8 mouse cellular contexts compared by ENCODE assay signal in genomic region chr3:96240799-96241197, GRCm38 (mm10). TPM values are rescaled to one million over a fixed set of nuclear protein-coding genes. Genes with fewer than 3 reads are reported as not detected.
DNase-seq lines count a peak whose midpoint lies in the region; ATAC-seq and TF ChIP-seq lines count a peak whose summit lies in the region.

No protein-coding gene starts in this region.

- peak overlapping the region; percentile 21 for H3K4me3 ChIP-seq in heart, embryonic 11.5 days (ENCODE audit: low read depth, low read length)
- peak overlapping the region; percentile 35 for H3K4me3 ChIP-seq in ES-Bruce4 (ENCODE audit: low read depth, low read length)
- H3K4me3 ChIP-seq in heart, embryonic 16.5 days (ENCODE audit: low read length) = peak overlapping the region; percentile 12; the same call in 1 of the 2 replicates
- H3K4me3 ChIP-seq in liver, embryonic 16.5 days (ENCODE audit: low read depth, low read length) = peak overlapping the region; percentile 36

- TF ChIP-seq POLR2A in ES-Bruce4 (IDR thresholded peaks at IDR 0.05; ENCODE audit: insufficient read depth, low read length) = no peak

- no peaks in the 10 kb centered on the region for H3K9me3 ChIP-seq in heart, embryonic 11.5 days (replicated peaks; ENCODE audit: control insufficient read depth, low read length)
- no peaks in the 10 kb centered on the region for H3K9me3 ChIP-seq in ES-Bruce4 (replicated peaks; ENCODE audit: control insufficient read depth, insufficient read depth, low read length, poor library complexity, severe bottlenecking)
- no peaks in the 10 kb centered on the region for H3K9me3 ChIP-seq in heart, embryonic 16.5 days (replicated peaks; ENCODE audit: control insufficient read depth, low read length)
- H3K9me3 ChIP-seq in liver, embryonic 16.5 days (replicated peaks; ENCODE audit: control insufficient read depth, low read length) = no peaks in the 10 kb centered on the region

- H3K4me1 ChIP-seq in heart, embryonic 11.5 days (ENCODE audit: control insufficient read depth, insufficient read depth, low read length) = peaks cover 21% of the 10 kb centered on the region
- H3K4me1 ChIP-seq in ES-Bruce4 (ENCODE audit: control insufficient read depth, insufficient read depth, low read length) = no peaks in the 10 kb centered on the region
- H3K4me1 ChIP-seq in heart, embryonic 16.5 days (ENCODE audit: control insufficient read depth, insufficient read depth, low read length) = peaks cover 22% of the 10 kb centered on the region
- peaks cover 42% of the 10 kb centered on the region for H3K4me1 ChIP-seq in liver, embryonic 16.5 days (ENCODE audit: control insufficient read depth, low read depth, low read length)

- H3K27ac ChIP-seq in heart, embryonic 11.5 days (ENCODE audit: low read depth, low read length) = peak overlapping the region; percentile 87
- H3K27ac ChIP-seq in ES-Bruce4 (ENCODE audit: insufficient read depth, low read length) = 0 out of 2 replicates have a peak overlapping the region, but pooled peaks have one; percentile 67
- peak overlapping the region; percentile 87 for H3K27ac ChIP-seq in heart, embryonic 16.5 days (ENCODE audit: low read length)
- peak overlapping the region; percentile 91 for H3K27ac ChIP-seq in liver, embryonic 16.5 days (ENCODE audit: low read length)

- TF ChIP-seq CTCF in ES-Bruce4 (IDR thresholded peaks at IDR 0.05; ENCODE audit: low read depth, low read length) = no peak

- 79% methylated on average over 9 of the region's 9 CpGs for WGBS in heart, embryonic 11.5 days (ENCODE audit: insufficient replicate concordance)
- 79% methylated on average over 9 of the region's 9 CpGs for WGBS in heart, embryonic 16.5 days
- 76% methylated on average over 9 of the region's 9 CpGs for WGBS in liver, embryonic 16.5 days (ENCODE audit: insufficient replicate concordance)

- no peaks in the 10 kb centered on the region for H3K36me3 ChIP-seq in heart, embryonic 11.5 days (ENCODE audit: control insufficient read depth, insufficient read depth, low read length)
- H3K36me3 ChIP-seq in ES-Bruce4 (ENCODE audit: control insufficient read depth, insufficient read depth, low read length, poor library complexity, severe bottlenecking) = peaks cover 2% of the 10 kb centered on the region; the same call in 1 of the 2 replicates
- no peaks in the 10 kb centered on the region for H3K36me3 ChIP-seq in heart, embryonic 16.5 days (ENCODE audit: control insufficient read depth, insufficient read depth)
- H3K36me3 ChIP-seq in liver, embryonic 16.5 days (ENCODE audit: control insufficient read depth, insufficient read depth) = no peaks in the 10 kb centered on the region

- intact Hi-C loops in left cerebral cortex, postnatal 4 days (cut with DNase I) = no loop called here

- no peaks in the 10 kb centered on the region for H3K27me3 ChIP-seq in heart, embryonic 11.5 days (ENCODE audit: control insufficient read depth, insufficient read depth, low read length)
- no peaks in the 10 kb centered on the region for H3K27me3 ChIP-seq in ES-Bruce4 (ENCODE audit: control insufficient read depth, insufficient read depth, low read length, poor library complexity, severe bottlenecking)
- no peaks in the 10 kb centered on the region for H3K27me3 ChIP-seq in heart, embryonic 16.5 days (ENCODE audit: control insufficient read depth, insufficient read depth, low read length)
- H3K27me3 ChIP-seq in liver, embryonic 16.5 days (ENCODE audit: control insufficient read depth, insufficient read depth, low read depth, low read length) = no peaks in the 10 kb centered on the region

- H3K9ac ChIP-seq in heart, embryonic 11.5 days (ENCODE audit: low read depth, low read length) = peak overlapping the region; percentile 59; the same call in 1 of the 2 replicates
- peak overlapping the region; percentile 94 for H3K9ac ChIP-seq in ES-Bruce4 (ENCODE audit: low read depth, poor library complexity, severe bottlenecking)
- H3K9ac ChIP-seq in heart, embryonic 16.5 days (ENCODE audit: low read length) = peak overlapping the region; percentile 71
- H3K9ac ChIP-seq in liver, embryonic 16.5 days (ENCODE audit: low read depth, low read length) = peak overlapping the region; percentile 63

- TF ChIP-seq EP300 in ES-Bruce4 (IDR thresholded peaks at IDR 0.05; ENCODE audit: insufficient read depth, low read depth, low read length) = no peak

- no peak for ATAC-seq in heart, embryonic 11.5 days (replicated peaks; ENCODE audit: insufficient number of reproducible peaks, low FRiP score, low TSS enrichment)
- ATAC-seq in heart, embryonic 16.5 days (replicated peaks; ENCODE audit: extremely low read depth, insufficient read depth, low FRiP score) = no peak
- ATAC-seq in liver, embryonic 16.5 days (ENCODE audit: low read depth) = no peak
- no peak for ATAC-seq in CD4-positive, CD25-positive, alpha-beta regulatory T cell, adult 4 months

- H3K4me2 ChIP-seq in heart, embryonic 11.5 days = peak overlapping the region; percentile 54
- peak overlapping the region; percentile 57 for H3K4me2 ChIP-seq in heart, embryonic 16.5 days (ENCODE audit: low read depth, low read length)
- peak overlapping the region; percentile 63 for H3K4me2 ChIP-seq in liver, embryonic 16.5 days (ENCODE audit: low read depth, low read length)

- no peak for DNase-seq in heart, postnatal 4 days
- no peak for DNase-seq in adrenal gland, adult 18-20 months (ENCODE audit: low spot score in 2 of 2)
- DNase-seq in left cerebral cortex, postnatal 4 days = no peak

RNA-seq across cellular contexts. Expression of gene Hist2h2aa2, which starts 0.7 kb away (rescaled TPM):
- 17.2 and 27.4 TPM in 2 replicates for polyA plus RNA-seq in heart, embryonic 11.5 days (2014; fragmentation: Nextera tagmentation; extraction: Ambion mirVana)
- total RNA-seq in heart, postnatal 4 days (2021) = 1,000 to 10,000 TPM; 1,222 to 1,254 TPM
- 17.2 and 30.9 TPM in 2 replicates for polyA plus RNA-seq in ES-Bruce4 (2011; ENCODE audit: insufficient read depth, insufficient read length, low read depth, missing spikeins)
- 37.9 and 41.1 TPM in 2 replicates for polyA plus RNA-seq in heart, embryonic 16.5 days (2015; fragmentation: Nextera tagmentation; extraction: Ambion mirVana)
- polyA plus RNA-seq in liver, embryonic 16.5 days (2015; fragmentation: Nextera tagmentation; extraction: Ambion mirVana) = 77.1 and 92.2 TPM in 2 replicates
- polyA plus RNA-seq in CD4-positive, CD25-positive, alpha-beta regulatory T cell, adult 4 months (2017; shearing (Covaris generic)) = 10 to 100 TPM; 32.4 to 55.4 TPM
- total RNA-seq in adrenal gland, adult 18-20 months (2021) = 100 to 1,000 TPM; 358 to 442 TPM
- 100 to 1,000 TPM; 517 to 538 TPM for total RNA-seq in left cerebral cortex, postnatal 4 days (2021)

RNA-seq across cellular contexts. Expression of gene Hist2h3c2, which starts 1.9 kb away (rescaled TPM):
- polyA plus RNA-seq in heart, embryonic 11.5 days (2014; fragmentation: Nextera tagmentation; extraction: Ambion mirVana) = 1.8 and 2.6 TPM in 2 replicates
- total RNA-seq in heart, postnatal 4 days (2021) = 100 to 1,000 TPM; 209 to 211 TPM
- 23.1 and 41.5 TPM in 2 replicates for polyA plus RNA-seq in ES-Bruce4 (2011; ENCODE audit: insufficient read depth, insufficient read length, low read depth, missing spikeins)
- 2.7 and 3.8 TPM in 2 replicates for polyA plus RNA-seq in heart, embryonic 16.5 days (2015; fragmentation: Nextera tagmentation; extraction: Ambion mirVana)
- 9.2 and 9.8 TPM in 2 replicates for polyA plus RNA-seq in liver, embryonic 16.5 days (2015; fragmentation: Nextera tagmentation; extraction: Ambion mirVana)
- not detected for polyA plus RNA-seq in CD4-positive, CD25-positive, alpha-beta regulatory T cell, adult 4 months (2017; shearing (Covaris generic))
- total RNA-seq in adrenal gland, adult 18-20 months (2021) = 10 to 100 TPM; 17.4 to 18.8 TPM
- 10 to 100 TPM; 26.7 to 36.2 TPM for total RNA-seq in left cerebral cortex, postnatal 4 days (2021)

RNA-seq across cellular contexts. Expression of gene Hist2h2aa1, which starts 4.5 kb away (rescaled TPM):
- 7.9 and 13.4 TPM in 2 replicates for polyA plus RNA-seq in heart, embryonic 11.5 days (2014; fragmentation: Nextera tagmentation; extraction: Ambion mirVana)
- 10 to 100 TPM; 26.8 to 30.1 TPM for total RNA-seq in heart, postnatal 4 days (2021)
- polyA plus RNA-seq in ES-Bruce4 (2011; ENCODE audit: insufficient read depth, insufficient read length, low read depth, missing spikeins) = not detected in 2 replicates
- polyA plus RNA-seq in heart, embryonic 16.5 days (2015; fragmentation: Nextera tagmentation; extraction: Ambion mirVana) = 11.8 and 12.6 TPM in 2 replicates
- polyA plus RNA-seq in liver, embryonic 16.5 days (2015; fragmentation: Nextera tagmentation; extraction: Ambion mirVana) = 34.7 and 39.6 TPM in 2 replicates
- polyA plus RNA-seq in CD4-positive, CD25-positive, alpha-beta regulatory T cell, adult 4 months (2017; shearing (Covaris generic)) = 10 to 100 TPM in 1 of 2 experiments, not detected in 1; 21.7 TPM
- total RNA-seq in adrenal gland, adult 18-20 months (2021) = 1 to 10 TPM; 7.7 to 9.6 TPM
- 10 to 100 TPM in 1 of 2 experiments, 1 to 10 TPM in 1; 9.5 to 10.0 TPM for total RNA-seq in left cerebral cortex, postnatal 4 days (2021)

RNA-seq across cellular contexts. Expression of gene Hist2h3c1, which starts 5.7 kb away (rescaled TPM):
- polyA plus RNA-seq in heart, embryonic 11.5 days (2014; fragmentation: Nextera tagmentation; extraction: Ambion mirVana) = 0.66 and 1.2 TPM in 2 replicates
- total RNA-seq in heart, postnatal 4 days (2021) = under 1 TPM; 0.16 to 0.81 TPM
- polyA plus RNA-seq in ES-Bruce4 (2011; ENCODE audit: insufficient read depth, insufficient read length, low read depth, missing spikeins) = 1.3 and 3.0 TPM in 2 replicates
- polyA plus RNA-seq in heart, embryonic 16.5 days (2015; fragmentation: Nextera tagmentation; extraction: Ambion mirVana) = 0.76 and 1.2 TPM in 2 replicates
- 4.3 and 4.9 TPM in 2 replicates for polyA plus RNA-seq in liver, embryonic 16.5 days (2015; fragmentation: Nextera tagmentation; extraction: Ambion mirVana)
- polyA plus RNA-seq in CD4-positive, CD25-positive, alpha-beta regulatory T cell, adult 4 months (2017; shearing (Covaris generic)) = not detected
- not detected for total RNA-seq in adrenal gland, adult 18-20 months (2021)
- total RNA-seq in left cerebral cortex, postnatal 4 days (2021) = under 1 TPM in 1 of 2 experiments, not detected in 1; 0.90 TPM

RNA-seq across cellular contexts. Expression of gene Hist2h2be, which starts 19.9 kb away (rescaled TPM):
- polyA plus RNA-seq in heart, embryonic 11.5 days (2014; fragmentation: Nextera tagmentation; extraction: Ambion mirVana) = 3.3 and 5.4 TPM in 2 replicates
- 1 to 10 TPM; 5.7 to 5.8 TPM for total RNA-seq in heart, postnatal 4 days (2021)
- 1.3 and 2.0 TPM in 2 replicates for polyA plus RNA-seq in ES-Bruce4 (2011; ENCODE audit: insufficient read depth, insufficient read length, low read depth, missing spikeins)
- polyA plus RNA-seq in heart, embryonic 16.5 days (2015; fragmentation: Nextera tagmentation; extraction: Ambion mirVana) = 7.8 and 9.4 TPM in 2 replicates
- polyA plus RNA-seq in liver, embryonic 16.5 days (2015; fragmentation: Nextera tagmentation; extraction: Ambion mirVana) = 7.2 and 8.7 TPM in 2 replicates
- polyA plus RNA-seq in CD4-positive, CD25-positive, alpha-beta regulatory T cell, adult 4 months (2017; shearing (Covaris generic)) = 1 to 10 TPM; 1.6 to 2.6 TPM
- total RNA-seq in adrenal gland, adult 18-20 months (2021) = 10 to 100 TPM; 17.3 to 19.9 TPM
- 1 to 10 TPM; 4.6 to 5.2 TPM for total RNA-seq in left cerebral cortex, postnatal 4 days (2021)
